Mouse (Mus musculus) olfactory bulb, adult 2 months (tissue): ENCODE measurements around the gene Thop1. TPM values are rescaled to one million over a fixed set of nuclear protein-coding genes. Genes with fewer than 3 reads are reported as not detected.
"Not testable (repeated sequence)": the region's sequence is repeated elsewhere in the genome, so short reads cannot be mapped to it uniquely, and the experiment has no call there.

Experiments
- H3K27ac ChIP-seq: fragments of 200-500 bp; 2 replicates; pipeline ENCODE4 v1.5.1; 2012; ENCODE audit warnings: low read depth, low read length; ENCODE audit not compliant: insufficient read depth
- H3K4me1 ChIP-seq: fragments of 200-500 bp; 2 replicates; pipeline ENCODE4 v1.6.1; 2012; ENCODE audit warnings: low read length; ENCODE audit not compliant: control insufficient read depth, insufficient read depth
- H3K4me3 ChIP-seq: fragments of 200-500 bp; 2 replicates; pipeline ENCODE4 v1.5.1; 2012; ENCODE audit warnings: mild to moderate bottlenecking, low read depth, low read length, moderate library complexity; ENCODE audit not compliant: insufficient read depth
- CTCF ChIP-seq: fragments of 200-500 bp; IDR thresholded peaks from 2 replicates; pipeline ENCODE4 v1.5.1; 2012; ENCODE audit warnings: low read depth, mild to moderate bottlenecking, low read length, moderate library complexity; ENCODE audit not compliant: insufficient read depth
- POLR2A ChIP-seq: fragments of 200-500 bp; IDR thresholded peaks from 2 replicates; pipeline ENCODE4 v1.6.1; 2012; ENCODE audit warnings: mild to moderate bottlenecking, low read depth, low read length, moderate library complexity; ENCODE audit not compliant: insufficient read depth
- WGBS: fragments of 180-500 bp; shearing (Covaris S2); methylation state at CpG from one replicate; pipeline ENCODE4 v1.1.7; 2018; 5-methylcytosine and 5-hydroxymethylcytosine counted together
- polyA plus RNA-seq: library from polyadenylated mRNA; stranded (reverse); fragments of >200 nt; gene quantifications from 2 replicates; pipeline ENCODE4 v1.2.4, GENCODE M21; 2012; ENCODE audit warnings: low replicate concordance; ENCODE audit not compliant: missing spikeins, insufficient read depth, insufficient read length

Gene Thop1
- polyA plus RNA-seq, 1 experiment = not detected

GRCm38 (mm10) chr10:81028219-81028618 is 41.6 kb upstream of the Thop1 start:
- H3K4me1 ChIP-seq = peaks cover 31% of the 10 kb centered on the region
- TF ChIP-seq POLR2A = no peak
- no peak for TF ChIP-seq CTCF
- H3K27ac ChIP-seq = no peak overlapping the region
- H3K4me3 ChIP-seq = no peak overlapping the region

GRCm38 (mm10) chr10:81029031-81029430 is 40.8 kb upstream of the Thop1 start:
- TF ChIP-seq CTCF (no peak), POLR2A (no peak)
- WGBS = 11% methylated on average over 10 of the region's 10 CpGs
- H3K27ac ChIP-seq = no peak overlapping the region

GRCm38 (mm10) chr10:81033586-81033985 is 36.2 kb upstream of the Thop1 start:
- no peak for TF ChIP-seq CTCF
- TF ChIP-seq POLR2A = no peak
- peaks cover 27% of the 10 kb centered on the region for H3K4me1 ChIP-seq
- 87% methylated on average over 10 of the region's 10 CpGs for WGBS
- no peak overlapping the region for H3K27ac ChIP-seq
- H3K4me3 ChIP-seq = no peak overlapping the region

More at GRCm38 (mm10) chr10:81029031-81029430, 40.8 kb upstream of the Thop1 start:
- Histone ChIP-seq H3K4me1 (peaks cover 31% of the 10 kb centered on the region), H3K4me3 (no peak overlapping the region)

- peaks cover 7% of the 10 kb centered on the region for H3K4me1 ChIP-seq
- TF ChIP-seq POLR2A (no peak), CTCF (no peak)
- no peak overlapping the region for H3K27ac ChIP-seq
- H3K4me3 ChIP-seq = no peak overlapping the region
- 82% methylated on average over 7 of the region's 7 CpGs for WGBS
Observed at GRCm38 (mm10) chr10:81036251-81036650, 33.6 kb upstream of the Thop1 start.

- peak within 1 kb of the TSS; percentile 97 for H3K4me3 ChIP-seq
- peak; percentile 86 for TF ChIP-seq POLR2A
- no peak for TF ChIP-seq CTCF
- WGBS = under 1% methylated on average over 35 of the region's 35 CpGs
- peaks cover 7% of the 10 kb centered on the region for H3K4me1 ChIP-seq
- H3K27ac ChIP-seq = peak within 1 kb of the TSS; percentile 55; the same call in 1 of the 2 replicates
Observed at GRCm38 (mm10) chr10:81036988-81037580, 32.8 kb upstream of the Thop1 start, which contains the start of gene Slc39a3. Gene Slc39a3, minus strand, starts transcription at chr10:81037426.

GRCm38 (mm10) chr10:81041458-81042175 is 28.2 kb upstream of the Thop1 start:
- Histone ChIP-seq H3K4me3 (no peak overlapping the region), H3K4me1 (no peaks in the 10 kb centered on the region), H3K27ac (no peak overlapping the region)
- TF ChIP-seq POLR2A (0 out of 2 replicates have a peak, but pooled peaks have one; percentile 21), CTCF (peak; percentile 62)
- WGBS = 31% methylated on average over 13 of the region's 13 CpGs

- WGBS = 93% methylated on average over 14 of the region's 14 CpGs
- not testable (repeated sequence) for H3K4me3 ChIP-seq, H3K27ac ChIP-seq, H3K4me1 ChIP-seq
Observed at GRCm38 (mm10) chr10:81045246-81045645, 24.6 kb upstream of the Thop1 start.

GRCm38 (mm10) chr10:81050645-81051044 is 19.2 kb upstream of the Thop1 start:
- peaks cover 14% of the 10 kb centered on the region; the same call in 1 of the 2 replicates for H3K4me1 ChIP-seq
- no peak overlapping the region for H3K27ac ChIP-seq
- 96% methylated on average over 4 of the region's 4 CpGs for WGBS
- H3K4me3 ChIP-seq = no peak overlapping the region
- TF ChIP-seq CTCF = no peak
- TF ChIP-seq POLR2A = no peak

GRCm38 (mm10) chr10:81051133-81051532 is 18.7 kb upstream of the Thop1 start:
- 95% methylated on average over 6 of the region's 6 CpGs for WGBS
- TF ChIP-seq POLR2A = no peak
- TF ChIP-seq CTCF = no peak
- peaks cover 18% of the 10 kb centered on the region for H3K4me1 ChIP-seq
- no peak overlapping the region for H3K4me3 ChIP-seq
- H3K27ac ChIP-seq = no peak overlapping the region

GRCm38 (mm10) chr10:81052577-81052976 is 17.3 kb upstream of the Thop1 start:
- Histone ChIP-seq H3K27ac (no peak overlapping the region), H3K4me3 (no peak overlapping the region), H3K4me1 (peaks cover 31% of the 10 kb centered on the region)
- 93% methylated on average over 5 of the region's 5 CpGs for WGBS
- no peak for TF ChIP-seq CTCF
- no peak for TF ChIP-seq POLR2A
